Mouse (Mus musculus): ENCODE data around the gene Shank1. TPM values are rescaled to one million over a fixed set of nuclear protein-coding genes. Genes with fewer than 3 reads are reported as not detected.

Gene Shank1
- polyA plus RNA-seq, 1 experiment = 51.0 TPM

DNA sequence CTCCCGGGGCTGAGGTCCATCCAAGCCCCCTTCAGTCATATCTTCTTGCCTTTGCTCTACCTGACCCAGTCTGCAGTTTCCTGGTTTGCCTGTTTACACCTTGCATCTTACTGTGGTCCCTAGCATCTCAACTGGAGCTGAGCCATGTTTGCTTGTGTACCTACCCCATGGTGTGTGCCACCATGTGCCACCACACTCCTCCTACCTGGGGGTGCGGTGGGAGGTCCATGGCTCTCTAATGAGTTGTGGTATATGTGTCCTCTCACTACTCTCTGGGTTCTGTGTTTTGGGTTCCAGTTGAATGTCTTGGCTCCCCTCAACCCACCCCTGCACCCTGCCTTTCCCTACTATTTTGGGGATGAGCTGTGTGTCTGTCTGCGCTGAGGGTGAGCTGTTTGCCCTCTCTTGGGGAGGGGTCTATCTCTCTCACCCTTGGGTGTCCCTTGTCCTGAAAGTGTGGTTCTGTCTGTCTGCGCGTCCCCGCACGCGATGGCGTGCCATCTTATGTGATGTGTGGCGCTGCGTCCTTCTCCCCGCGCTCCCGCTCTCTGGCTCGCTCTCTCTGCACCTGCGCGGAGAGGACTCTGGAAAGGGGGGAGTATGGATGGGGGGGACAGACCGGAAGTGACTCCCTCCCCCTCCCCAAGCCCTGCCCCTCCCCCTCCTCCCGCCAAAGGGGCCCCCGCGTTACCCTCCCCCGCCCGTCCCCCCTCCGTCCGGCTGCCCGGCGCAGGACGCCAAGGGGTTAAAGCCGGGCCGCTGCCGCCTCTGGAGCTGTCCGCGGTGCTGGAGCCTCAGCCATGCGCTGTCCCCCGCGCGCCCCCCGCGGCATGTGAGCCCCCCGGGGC is 25.2 kb downstream of the Shank1 start:
- TF ChIP-seq POLR2A (IDR thresholded peaks at IDR 0.05; ENCODE audit: insufficient read depth, low read depth, low read length) (no peak), CTCF (IDR thresholded peaks at IDR 0.05; ENCODE audit: insufficient read depth, low read depth, low read length) (no peak)
- peak overlapping the region; percentile 75; the same call in 1 of the 2 replicates for H3K27ac ChIP-seq (ENCODE audit: insufficient read depth, low read depth, low read length)
- peak overlapping the region; percentile 70 for H3K4me3 ChIP-seq (ENCODE audit: insufficient read depth, low read depth, low read length)
- peaks cover 50% of the 10 kb centered on the region for H3K4me1 ChIP-seq (ENCODE audit: control insufficient read depth, insufficient read depth, low read length)
- 3% methylated on average over 22 of the region's 40 CpGs for WGBS

GRCm38 (mm10) chr7:44336046-44337021 is 26.3 kb downstream of the Shank1 start:
- Histone ChIP-seq H3K4me3 (ENCODE audit: insufficient read depth, low read depth, low read length) (peak overlapping the region; percentile 70), H3K4me1 (ENCODE audit: control insufficient read depth, insufficient read depth, low read length) (peaks cover 55% of the 10 kb centered on the region), H3K27ac (ENCODE audit: insufficient read depth, low read depth, low read length) (peak overlapping the region; percentile 80)
- WGBS = 2% methylated on average over 50 of the region's 54 CpGs
- TF ChIP-seq CTCF (IDR thresholded peaks at IDR 0.05; ENCODE audit: insufficient read depth, low read depth, low read length) (no peak), POLR2A (IDR thresholded peaks at IDR 0.05; ENCODE audit: insufficient read depth, low read depth, low read length) (no peak)

- WGBS = 6% methylated on average over 32 of the region's 32 CpGs
- peaks cover 64% of the 10 kb centered on the region for H3K4me1 ChIP-seq (ENCODE audit: control insufficient read depth, insufficient read depth, low read length)
- no peak overlapping the region for H3K27ac ChIP-seq (ENCODE audit: insufficient read depth, low read depth, low read length)
- TF ChIP-seq CTCF (IDR thresholded peaks at IDR 0.05; ENCODE audit: insufficient read depth, low read depth, low read length) = no peak
- TF ChIP-seq POLR2A (IDR thresholded peaks at IDR 0.05; ENCODE audit: insufficient read depth, low read depth, low read length) = no peak
- peak overlapping the region; percentile 70 for H3K4me3 ChIP-seq (ENCODE audit: insufficient read depth, low read depth, low read length)
These were observed 27.2 kb downstream of the Shank1 start for GRCm38 (mm10) chr7:44337121-44337849.

GRCm38 (mm10) chr7:44340226-44340625 is 30.2 kb downstream of the Shank1 start:
- no peak overlapping the region for H3K27ac ChIP-seq (ENCODE audit: insufficient read depth, low read depth, low read length)
- no peak overlapping the region for H3K4me3 ChIP-seq (ENCODE audit: insufficient read depth, low read depth, low read length)
- WGBS = 34% methylated on average over 6 of the region's 6 CpGs
- TF ChIP-seq POLR2A (IDR thresholded peaks at IDR 0.05; ENCODE audit: insufficient read depth, low read depth, low read length) (no peak), CTCF (IDR thresholded peaks at IDR 0.05; ENCODE audit: insufficient read depth, low read depth, low read length) (no peak)
- H3K4me1 ChIP-seq (ENCODE audit: control insufficient read depth, insufficient read depth, low read length) = peaks cover 57% of the 10 kb centered on the region

DNA sequence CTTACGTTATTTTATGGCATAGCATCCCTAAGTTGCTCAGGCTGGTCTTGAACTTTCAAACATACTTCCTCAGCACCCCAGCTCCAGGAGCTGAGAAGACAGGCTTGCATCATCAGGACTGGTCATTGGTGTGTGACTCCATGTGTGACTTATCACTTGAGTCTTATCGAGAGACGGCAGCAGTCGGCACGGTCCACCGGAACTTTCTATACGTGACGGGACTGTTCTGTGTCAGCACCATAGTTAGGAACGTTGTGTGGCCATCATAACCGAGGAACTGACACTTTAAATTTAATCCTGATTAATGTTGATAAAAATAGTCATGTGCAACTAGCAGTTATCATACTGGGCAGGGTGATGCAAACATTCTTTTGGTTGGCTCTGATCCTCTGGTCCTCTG is 31.1 kb downstream of the Shank1 start:
- Histone ChIP-seq H3K27ac (ENCODE audit: insufficient read depth, low read depth, low read length) (0 out of 2 replicates have a peak overlapping the region, but pooled peaks have one; percentile 18), H3K4me1 (ENCODE audit: control insufficient read depth, insufficient read depth, low read length) (peaks cover 53% of the 10 kb centered on the region), H3K4me3 (ENCODE audit: insufficient read depth, low read depth, low read length) (no peak overlapping the region)
- no peak for TF ChIP-seq CTCF (IDR thresholded peaks at IDR 0.05; ENCODE audit: insufficient read depth, low read depth, low read length)
- TF ChIP-seq POLR2A (IDR thresholded peaks at IDR 0.05; ENCODE audit: insufficient read depth, low read depth, low read length) = no peak
- 77% methylated on average over 10 of the region's 10 CpGs for WGBS

DNA sequence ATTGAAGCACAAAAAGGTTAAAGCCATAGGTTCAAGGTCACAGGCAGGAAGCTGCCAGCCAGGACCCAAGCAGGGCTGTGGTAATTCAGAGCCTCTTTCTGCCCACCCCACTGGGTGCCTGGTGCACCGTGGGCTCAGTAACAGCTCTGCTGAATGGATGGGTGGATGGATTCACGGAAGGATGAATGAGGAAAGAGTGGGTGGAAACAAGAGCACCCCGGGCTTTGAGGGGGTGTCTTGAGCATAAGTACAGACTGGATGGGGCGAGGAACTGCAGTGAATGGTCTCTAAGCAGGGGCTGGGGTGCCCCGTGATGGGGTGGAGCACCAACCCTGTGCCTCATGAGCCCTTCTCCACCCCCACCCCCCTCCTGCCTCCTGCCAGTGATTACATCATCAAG is 31.7 kb downstream of the Shank1 start:
- Histone ChIP-seq H3K27ac (ENCODE audit: insufficient read depth, low read depth, low read length) (0 out of 2 replicates have a peak overlapping the region, but pooled peaks have one; percentile 18), H3K4me1 (ENCODE audit: control insufficient read depth, insufficient read depth, low read length) (peaks cover 47% of the 10 kb centered on the region), H3K4me3 (ENCODE audit: insufficient read depth, low read depth, low read length) (no peak overlapping the region)
- WGBS = 17% methylated on average over 5 of the region's 5 CpGs
- no peak for TF ChIP-seq POLR2A (IDR thresholded peaks at IDR 0.05; ENCODE audit: insufficient read depth, low read depth, low read length)
- TF ChIP-seq CTCF (IDR thresholded peaks at IDR 0.05; ENCODE audit: insufficient read depth, low read depth, low read length) = no peak

GRCm38 (mm10) chr7:44343459-44344015 is 33.5 kb downstream of the Shank1 start:
- no peak overlapping the region for H3K4me3 ChIP-seq (ENCODE audit: insufficient read depth, low read depth, low read length)
- H3K27ac ChIP-seq (ENCODE audit: insufficient read depth, low read depth, low read length) = no peak overlapping the region
- WGBS = 17% methylated on average over 11 of the region's 11 CpGs
- TF ChIP-seq CTCF (IDR thresholded peaks at IDR 0.05; ENCODE audit: insufficient read depth, low read depth, low read length) (no peak), POLR2A (IDR thresholded peaks at IDR 0.05; ENCODE audit: insufficient read depth, low read depth, low read length) (no peak)
- peaks cover 32% of the 10 kb centered on the region for H3K4me1 ChIP-seq (ENCODE audit: control insufficient read depth, insufficient read depth, low read length)

- TF ChIP-seq POLR2A (IDR thresholded peaks at IDR 0.05; ENCODE audit: insufficient read depth, low read depth, low read length) (no peak), CTCF (IDR thresholded peaks at IDR 0.05; ENCODE audit: insufficient read depth, low read depth, low read length) (no peak)
- Histone ChIP-seq H3K27ac (ENCODE audit: insufficient read depth, low read depth, low read length) (no peak overlapping the region), H3K4me3 (ENCODE audit: insufficient read depth, low read depth, low read length) (no peak overlapping the region), H3K4me1 (ENCODE audit: control insufficient read depth, insufficient read depth, low read length) (peaks cover 29% of the 10 kb centered on the region)
- WGBS = 59% methylated on average over 12 of the region's 12 CpGs
These were observed 34.6 kb downstream of the Shank1 start for GRCm38 (mm10) chr7:44344622-44345021.
